Mouse (Mus musculus) liver, embryonic 14.5 days (tissue): ENCODE results near the gene Dock7. TPM values are rescaled to one million over a fixed set of nuclear protein-coding genes. Genes with fewer than 3 reads are reported as not detected.

Experiments used
- ATAC-seq: fragments of 200-750 bp; cut with Nextera tagmentation; 2 replicates; pipeline ENCODE4 v1.8.0; 2017; ENCODE audit warnings: moderate number of reproducible peaks, mild to moderate bottlenecking, moderate library complexity; ENCODE audit not compliant: insufficient read depth
- DNase-seq, 3 experiments: peaks; one replicate each; pipeline ENCODE4 v3.0.0-alpha.2; 2012 to 2013; ENCODE audit warnings: low read depth in 3 of 3, low spot score in 3 of 3
- H3K27ac ChIP-seq: fragments of 300-500 bp; sonication (generic); 2 replicates; pipeline ENCODE4 v1.5.1; 2014; ENCODE audit warnings: moderate library complexity, mild to moderate bottlenecking, control low read depth, inconsistent platforms
- H3K27me3 ChIP-seq: fragments of 300-500 bp; sonication (generic); 2 replicates; pipeline ENCODE4 v1.6.1; 2014; ENCODE audit warnings: mild to moderate bottlenecking, low read length, moderate library complexity; ENCODE audit not compliant: control insufficient read depth, insufficient read depth
- H3K36me3 ChIP-seq: fragments of 300-500 bp; sonication (generic); replicated peaks from 2 replicates; pipeline ENCODE4 v1.6.1; 2014; ENCODE audit warnings: low read depth; ENCODE audit not compliant: control insufficient read depth, insufficient read depth
- H3K4me1 ChIP-seq, 2 experiments: fragments of 200-500 bp in 1 of 2; fragments of 300-500 bp in 1 of 2; sonication (generic) in 1 of 2; replicated peaks; 2 replicates each; pipeline ENCODE4 v1.6.1; 2012 to 2014; ENCODE audit warnings: antibody characterized with exemption in 1 of 2, inconsistent platforms in 1 of 2, low read length in 1 of 2; ENCODE audit not compliant: control insufficient read depth in 2 of 2, insufficient read depth in 2 of 2
- H3K4me2 ChIP-seq: fragments of 300-500 bp; sonication (generic); 2 replicates; pipeline ENCODE4 v1.6.1; 2014; ENCODE audit warnings: low read depth, mild to moderate bottlenecking, control low read depth, moderate library complexity
- H3K4me3 ChIP-seq, 2 experiments: fragments of 200-500 bp in 1 of 2; fragments of 300-500 bp in 1 of 2; sonication (generic) in 1 of 2; 2 replicates each; pipeline ENCODE4 v1.5.1; 2012 to 2014; ENCODE audit warnings: low read depth in 2 of 2, low read length in 2 of 2, mild to moderate bottlenecking in 2 of 2, control low read depth in 1 of 2, inconsistent platforms in 1 of 2, moderate library complexity in 1 of 2; ENCODE audit not compliant: insufficient read depth in 1 of 2
- H3K9ac ChIP-seq: fragments of 300-500 bp; sonication (generic); replicated peaks from 2 replicates; pipeline ENCODE4 v1.6.1; 2014; ENCODE audit warnings: mild to moderate bottlenecking, control low read depth, moderate library complexity
- H3K9me3 ChIP-seq: fragments of 300-500 bp; sonication (generic); 2 replicates; pipeline ENCODE4 v1.6.1; 2016; ENCODE audit warnings: low read length, mixed read lengths; ENCODE audit not compliant: control insufficient read depth
- CTCF ChIP-seq: IDR thresholded peaks from 2 replicates; pipeline ENCODE4 v1.5.1; 2016; ENCODE audit warnings: antibody characterized with exemption, low read depth, control low read depth
- EP300 ChIP-seq: IDR thresholded peaks from 2 replicates; pipeline ENCODE4 v1.6.1; 2016; ENCODE audit warnings: antibody characterized with exemption, low read depth
- WGBS: fragments of 180-500 bp; shearing (Covaris S2); extraction: QIAGEN DNeasy Blood & Tissue Kit; methylation state at CpG from one replicate; pipeline ENCODE4 v1.1.7; 2014; ENCODE audit not compliant: insufficient replicate concordance; 5-methylcytosine and 5-hydroxymethylcytosine counted together
- polyA plus RNA-seq, 2 experiments: library from polyadenylated mRNA; depleted of rRNA in 1 of 2; stranded (reverse) in 1 of 2; unstranded in 1 of 2; fragments of >200 nt; fragmentation: Nextera tagmentation in 1 of 2; extraction: Ambion mirVana in 1 of 2; gene quantifications; 2 replicates each; pipeline versions ENCODE4 v1.2.1 to v1.2.3; 2012 to 2014

The Dock7 gene
- polyA plus RNA-seq, 2 experiments: 9.0 to 15.2 TPM

DNA sequence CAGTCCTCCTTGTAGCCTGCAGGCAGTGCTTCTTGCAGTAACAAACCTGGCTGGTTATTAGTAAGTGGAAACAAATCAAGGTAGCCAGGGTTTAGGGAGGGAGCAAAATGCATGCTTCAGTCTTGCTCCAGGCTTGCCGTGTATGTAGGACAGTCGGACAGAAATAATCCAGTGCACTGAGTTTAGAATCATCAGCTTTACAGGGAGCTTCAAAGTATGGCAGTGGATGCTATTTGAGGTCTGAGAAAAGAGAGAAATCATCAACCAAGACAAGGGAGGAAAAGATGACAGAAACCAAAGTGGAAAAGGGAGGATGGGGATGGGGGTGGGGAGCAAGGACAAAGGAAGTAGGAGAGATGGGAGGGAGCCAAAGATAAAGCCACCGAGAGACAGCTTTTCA is 13.8 kb upstream of the Dock7 start:
- Histone ChIP-seq H3K9ac (no peak overlapping the region), H3K9me3 (no peaks in the 10 kb centered on the region), H3K36me3 (no peaks in the 10 kb centered on the region), H3K4me1 (peaks cover 0 to 7% of the 10 kb centered on the region in 2 experiments; a peak in 1 of 4 replicates), H3K4me3 (no peak overlapping the region), H3K27ac (no peak overlapping the region), H3K4me2 (no peak overlapping the region), H3K27me3 (no peaks in the 10 kb centered on the region)
- no peak for ATAC-seq
- DNase-seq: no peak
- 55% methylated on average over 3 of the region's 3 CpGs for WGBS
- TF ChIP-seq EP300 (no peak), CTCF (no peak)

DNA sequence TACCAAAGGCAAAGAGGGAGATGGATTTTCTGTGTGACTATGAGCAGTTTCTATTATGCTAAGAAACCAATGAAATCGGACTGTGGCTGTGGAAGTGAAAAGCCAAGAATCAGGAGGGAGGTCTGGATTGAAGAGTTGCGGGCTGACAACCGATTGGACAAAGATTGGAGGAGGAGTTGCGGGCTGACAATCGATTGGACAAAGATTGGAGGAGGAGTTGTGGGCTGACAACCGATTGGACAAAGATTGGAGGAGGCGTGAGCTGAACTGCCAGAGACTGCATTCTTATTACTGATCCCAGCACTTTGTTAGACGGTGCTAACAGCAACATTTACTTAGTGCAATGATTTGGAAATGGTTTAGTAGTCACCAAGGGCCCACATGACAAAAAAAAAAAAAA is 12.6 kb upstream of the Dock7 start:
- H3K4me3 ChIP-seq: no peak overlapping the region
- DNase-seq (no peak), ATAC-seq (no peak)
- H3K4me1 ChIP-seq: peaks cover 0 to 7% of the 10 kb centered on the region in 2 experiments; a peak in 1 of 4 replicates
- no peaks in the 10 kb centered on the region for H3K36me3 ChIP-seq
- no peaks in the 10 kb centered on the region for H3K27me3 ChIP-seq
- H3K27ac ChIP-seq: no peak overlapping the region
- no peaks in the 10 kb centered on the region for H3K9me3 ChIP-seq
- no peak overlapping the region for H3K4me2 ChIP-seq
- WGBS: 76% methylated on average over 8 of the region's 8 CpGs
- TF ChIP-seq EP300: no peak
- no peak for TF ChIP-seq CTCF
- H3K9ac ChIP-seq: no peak overlapping the region

DNA sequence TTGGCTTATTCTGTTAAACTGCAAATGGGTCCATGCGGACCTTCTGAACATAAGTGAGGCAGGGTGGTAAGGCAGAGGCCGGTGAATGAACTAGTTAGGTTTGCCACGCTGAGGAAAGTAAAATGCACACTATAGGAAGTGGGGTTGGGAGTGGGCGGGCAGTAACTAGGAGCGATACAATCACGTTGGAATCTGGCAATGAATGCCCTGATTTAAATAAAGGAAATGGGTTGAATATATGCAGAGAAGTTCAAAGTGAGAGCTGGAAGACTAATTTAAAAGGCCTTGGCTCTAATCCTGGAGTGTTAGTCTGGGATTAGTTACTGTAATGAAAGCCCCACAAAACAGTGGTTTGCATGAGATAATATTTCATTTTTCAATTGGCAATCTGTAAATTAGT is 12.0 kb upstream of the Dock7 start:
- 57% methylated on average over 6 of the region's 6 CpGs for whole genome bisulfite sequencing
- Histone ChIP-seq H3K4me1 (peaks cover 0 to 5% of the 10 kb centered on the region in 2 experiments; a peak in 1 of 4 replicates), H3K27me3 (no peaks in the 10 kb centered on the region), H3K27ac (no peak overlapping the region), H3K36me3 (no peaks in the 10 kb centered on the region), H3K9me3 (no peaks in the 10 kb centered on the region), H3K4me3 (no peak overlapping the region), H3K4me2 (no peak overlapping the region), H3K9ac (no peak overlapping the region)
- TF ChIP-seq CTCF: no peak
- TF ChIP-seq EP300: no peak
- ATAC-seq (no peak), DNase-seq (no peak)

DNA sequence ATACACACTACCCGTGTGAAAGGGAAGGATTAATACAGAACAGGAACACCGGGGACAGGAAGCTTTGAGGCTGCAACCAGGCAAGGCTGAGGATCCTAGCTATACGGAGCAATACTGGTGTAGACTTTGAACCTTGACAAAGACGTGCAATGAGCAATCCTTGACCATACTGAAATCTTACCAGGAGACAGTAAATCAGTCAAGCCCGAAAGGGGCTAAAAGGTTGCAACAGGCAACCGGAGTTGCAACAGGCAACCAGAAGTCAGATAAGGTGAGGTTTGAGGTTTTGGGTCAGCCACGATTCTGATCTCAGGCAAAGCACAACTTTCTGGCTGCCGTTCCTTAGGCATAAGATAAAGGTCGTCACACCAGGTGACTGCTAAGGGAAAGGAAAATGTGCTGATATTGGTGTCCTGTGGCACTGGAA is 10.5 kb upstream of the Dock7 start:
- no peaks in the 10 kb centered on the region; the same call in 1 of the 2 replicates for H3K27me3 ChIP-seq
- ATAC-seq: no peak
- no peak overlapping the region for H3K9ac ChIP-seq
- H3K9me3 ChIP-seq: no peaks in the 10 kb centered on the region
- no peak for DNase-seq
- H3K4me1 ChIP-seq: peaks cover 0 to 5% of the 10 kb centered on the region in 2 experiments; a peak in 1 of 4 replicates
- 14% methylated on average over 9 of the region's 9 CpGs for WGBS
- TF ChIP-seq CTCF (no peak), EP300 (no peak)
- no peak overlapping the region for H3K27ac ChIP-seq
- H3K36me3 ChIP-seq: no peaks in the 10 kb centered on the region
- H3K4me2 ChIP-seq: no peak overlapping the region
- H3K4me3 ChIP-seq: no peak overlapping the region

DNA sequence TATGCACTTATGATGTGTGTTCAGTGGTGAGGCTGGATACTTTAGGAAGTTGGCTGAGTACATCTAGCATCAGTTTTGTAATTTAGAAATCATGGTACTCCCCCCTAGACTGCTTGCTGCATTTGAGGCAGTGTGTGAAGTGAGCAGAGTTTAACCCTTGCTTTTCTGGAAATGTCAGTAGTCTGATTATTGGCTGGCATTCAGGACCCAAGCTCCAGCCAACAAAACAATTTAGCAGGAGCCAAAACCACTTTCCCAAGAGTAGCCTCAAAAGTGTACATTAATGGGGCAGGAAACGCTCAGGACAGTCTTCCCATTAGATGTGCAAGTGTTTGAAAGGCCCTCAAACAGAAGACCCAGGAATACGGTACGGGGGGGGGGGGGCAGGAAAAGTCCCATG is 2.8 kb upstream of the Dock7 start:
- H3K4me2 ChIP-seq: no peak overlapping the region
- ATAC-seq (no peak), DNase-seq (no peak)
- 46% methylated on average over 3 of the region's 3 CpGs for WGBS
- H3K9me3 ChIP-seq: no peaks in the 10 kb centered on the region
- TF ChIP-seq CTCF (no peak), EP300 (no peak)
- H3K36me3 ChIP-seq: no peaks in the 10 kb centered on the region
- H3K9ac ChIP-seq: no peak overlapping the region
- H3K4me3 ChIP-seq: no peak overlapping the region
- no peak overlapping the region for H3K27ac ChIP-seq
- no peaks in the 10 kb centered on the region; the same call in 1 of the 2 replicates for H3K27me3 ChIP-seq
- H3K4me1 ChIP-seq: peaks cover 4 to 17% of the 10 kb centered on the region in 2 experiments; a peak in 3 of 4 replicates
